Mouse (Mus musculus) ES-Bruce4 (cell line): ENCODE data around the gene Sirpb1b. TPM values are rescaled to one million over a fixed set of nuclear protein-coding genes. Genes with fewer than 3 reads are reported as not detected.
"Not testable (repeated sequence)": the region's sequence is repeated elsewhere in the genome, so short reads cannot be mapped to it uniquely, and the experiment has no call there.

Experiments used
- H3K27ac ChIP-seq: 2 replicates; pipeline ENCODE4 v1.5.1; 2012; ENCODE audit warnings: low read length, inconsistent platforms; ENCODE audit not compliant: insufficient read depth
- H3K27me3 ChIP-seq: 2 replicates; pipeline ENCODE4 v1.6.1; 2012; ENCODE audit warnings: mild to moderate bottlenecking, low read length, inconsistent platforms; ENCODE audit not compliant: control insufficient read depth, poor library complexity, insufficient read depth, severe bottlenecking
- H3K36me3 ChIP-seq: 2 replicates; pipeline ENCODE4 v1.6.1; 2012; ENCODE audit warnings: inconsistent platforms, mild to moderate bottlenecking, low read length, moderate library complexity; ENCODE audit not compliant: control insufficient read depth, poor library complexity, insufficient read depth, severe bottlenecking
- H3K4me1 ChIP-seq: one replicate; pipeline ENCODE4 v1.8.1; 2011; ENCODE audit warnings: low read length; ENCODE audit not compliant: control insufficient read depth, insufficient read depth
- H3K4me3 ChIP-seq: 2 replicates; pipeline ENCODE4 v1.5.1; 2011; ENCODE audit warnings: low read depth, mild to moderate bottlenecking, low read length
- H3K9ac ChIP-seq: 2 replicates; pipeline ENCODE4 v1.6.1; 2012; ENCODE audit warnings: low read depth, mild to moderate bottlenecking, inconsistent platforms; ENCODE audit not compliant: poor library complexity, severe bottlenecking
- H3K9me3 ChIP-seq: replicated peaks from 2 replicates; pipeline ENCODE4 v1.6.1; 2012; ENCODE audit warnings: mild to moderate bottlenecking, low read length, inconsistent platforms; ENCODE audit not compliant: control insufficient read depth, poor library complexity, insufficient read depth, severe bottlenecking
- polyA plus RNA-seq: library from polyadenylated mRNA; stranded (reverse); fragments of >200 nt; gene quantifications from 2 replicates; pipeline ENCODE4 v1.2.4, GENCODE M21; 2011; ENCODE audit warnings: low read depth; ENCODE audit not compliant: missing spikeins, insufficient read depth, insufficient read length

Sirpb1b gene
- polyA plus RNA-seq, 1 experiment: not detected

DNA sequence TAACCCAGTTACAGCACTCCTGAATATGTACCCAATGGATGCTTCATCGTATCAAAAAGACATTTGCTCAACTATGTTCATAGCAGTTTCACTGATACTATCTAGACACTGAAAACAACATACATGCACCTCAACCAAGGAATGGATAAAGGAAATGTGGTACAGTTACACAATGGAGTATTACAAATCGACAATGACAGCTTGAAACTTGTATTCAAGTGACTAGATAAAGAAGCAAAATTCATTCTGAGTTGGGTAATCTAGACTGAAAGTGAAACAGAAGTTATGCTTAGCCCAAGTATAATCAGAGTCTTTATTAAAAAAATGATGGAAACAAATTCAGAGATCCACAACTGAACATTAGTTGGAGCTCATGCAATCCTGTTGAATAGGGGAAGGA, 100.0 kb downstream of the Sirpb1b start:
- H3K9ac ChIP-seq, H3K36me3 ChIP-seq, H3K4me1 ChIP-seq, H3K4me3 ChIP-seq, H3K9me3 ChIP-seq, H3K27me3 ChIP-seq, H3K27ac ChIP-seq: not testable (repeated sequence)

DNA sequence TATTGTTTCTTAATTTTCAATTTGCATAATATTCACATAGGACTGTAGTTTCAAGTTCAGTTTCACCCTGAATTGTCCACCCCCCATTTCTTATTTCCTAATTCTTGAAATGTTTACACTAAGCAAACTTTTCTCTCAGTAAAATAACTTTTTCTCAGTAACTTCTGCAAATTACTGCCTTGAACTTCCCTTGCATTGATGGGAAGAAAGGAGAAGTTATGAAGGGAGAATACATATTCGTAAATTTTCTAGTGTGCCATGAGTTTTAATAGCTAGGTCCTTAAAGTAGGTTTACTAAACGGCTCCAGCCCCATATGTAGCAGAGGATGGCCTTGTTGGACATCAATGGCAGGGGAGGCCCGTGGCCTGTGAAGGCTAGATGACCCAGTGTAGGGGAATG, 104.7 kb downstream of the Sirpb1b start:
- H3K9me3 ChIP-seq, H3K27me3 ChIP-seq, H3K4me3 ChIP-seq, H3K4me1 ChIP-seq, H3K27ac ChIP-seq, H3K36me3 ChIP-seq, H3K9ac ChIP-seq: not testable (repeated sequence)

Other genes starting within 250 kb of the Sirpb1b start
- not detected in 2 replicates for gene Gm9733, start 242.8 kb downstream of the Sirpb1b start, polyA plus RNA-seq
- gene Sirpb1a, start 148.5 kb downstream of the Sirpb1b start, polyA plus RNA-seq: not detected in 2 replicates